Mouse (Mus musculus): ENCODE results near the gene Il23a. TPM values are rescaled to one million over a fixed set of nuclear protein-coding genes. Genes with fewer than 3 reads are reported as not detected.

Gene Il23a
- polyA plus RNA-seq, 1 experiment, result 0.05 TPM

GRCm38 (mm10) chr10:128271883-128272282, 26.7 kb downstream of the Il23a start:
- Histone ChIP-seq H3K27me3 (replicated peaks; ENCODE audit: control insufficient read depth, insufficient read depth, low read length) (no peaks in the 10 kb centered on the region), H3K36me3 (ENCODE audit: control insufficient read depth, insufficient read depth, low read length) (no peaks in the 10 kb centered on the region), H3K4me3 (ENCODE audit: insufficient read depth, low read depth, low read length) (no peak overlapping the region), H3K27ac (ENCODE audit: insufficient read depth, low read depth, low read length) (no peak overlapping the region), H3K4me1 (ENCODE audit: control insufficient read depth, insufficient read depth, low read length) (peaks cover 3% of the 10 kb centered on the region; the same call in 1 of the 2 replicates)
- WGBS, result 54% methylated on average over 2 of the region's 2 CpGs
- TF ChIP-seq POLR2A (IDR thresholded peaks at IDR 0.05; ENCODE audit: low read depth, low read length) (no peak), CTCF (conservative IDR thresholded peaks at IDR 0.05; ENCODE audit: insufficient read depth, insufficient read length, low read depth, low read length) (no peak)
- peak; percentile 39 for DNase-seq

GRCm38 (mm10) chr10:128270866-128271265, 27.7 kb downstream of the Il23a start:
- H3K4me3 ChIP-seq (ENCODE audit: insufficient read depth, low read depth, low read length), result peak overlapping the region; percentile 84
- peaks cover 3% of the 10 kb centered on the region; the same call in 1 of the 2 replicates for H3K4me1 ChIP-seq (ENCODE audit: control insufficient read depth, insufficient read depth, low read length)
- no peak for DNase-seq
- no peak for TF ChIP-seq POLR2A (IDR thresholded peaks at IDR 0.05; ENCODE audit: low read depth, low read length)
- no peak for TF ChIP-seq CTCF (conservative IDR thresholded peaks at IDR 0.05; ENCODE audit: insufficient read depth, insufficient read length, low read depth, low read length)
- no peaks in the 10 kb centered on the region for H3K36me3 ChIP-seq (ENCODE audit: control insufficient read depth, insufficient read depth, low read length)
- H3K27ac ChIP-seq (ENCODE audit: insufficient read depth, low read depth, low read length), result peak overlapping the region; percentile 77
- H3K27me3 ChIP-seq (replicated peaks; ENCODE audit: control insufficient read depth, insufficient read depth, low read length), result no peaks in the 10 kb centered on the region
- 35% methylated on average over 7 of the region's 7 CpGs for WGBS

- TF ChIP-seq CTCF (conservative IDR thresholded peaks at IDR 0.05; ENCODE audit: insufficient read depth, insufficient read length, low read depth, low read length) (no peak), POLR2A (IDR thresholded peaks at IDR 0.05; ENCODE audit: low read depth, low read length) (peak; percentile 92)
- peak; percentile 100 for DNase-seq
- WGBS, result under 1% methylated on average over 43 of the region's 43 CpGs
Measured at GRCm38 (mm10) chr10:128270287-128270841, 28.2 kb downstream of the Il23a start, which contains the start of gene Stat2. Stat2 (plus strand) TSS chr10:128270559.

GRCm38 (mm10) chr10:128269206-128269910, 29.2 kb downstream of the Il23a start:
- peaks cover 3% of the 10 kb centered on the region; the same call in 1 of the 2 replicates for H3K4me1 ChIP-seq (ENCODE audit: control insufficient read depth, insufficient read depth, low read length)
- H3K36me3 ChIP-seq (ENCODE audit: control insufficient read depth, insufficient read depth, low read length), result no peaks in the 10 kb centered on the region
- no peaks in the 10 kb centered on the region for H3K27me3 ChIP-seq (replicated peaks; ENCODE audit: control insufficient read depth, insufficient read depth, low read length)
- no peak for TF ChIP-seq POLR2A (IDR thresholded peaks at IDR 0.05; ENCODE audit: low read depth, low read length)
- no peak for TF ChIP-seq CTCF (conservative IDR thresholded peaks at IDR 0.05; ENCODE audit: insufficient read depth, insufficient read length, low read depth, low read length)
- H3K4me3 ChIP-seq (ENCODE audit: insufficient read depth, low read depth, low read length), result no peak overlapping the region
- no peak for DNase-seq
- WGBS, result 94% methylated on average over 16 of the region's 16 CpGs
- peak overlapping the region; percentile 20; the same call in 1 of the 2 replicates for H3K27ac ChIP-seq (ENCODE audit: insufficient read depth, low read depth, low read length)

More at GRCm38 (mm10) chr10:128270287-128270841, 28.2 kb downstream of the Il23a start, which contains the start of gene Stat2:
- peak within 1 kb of the TSS; percentile 84 for H3K4me3 ChIP-seq (ENCODE audit: insufficient read depth, low read depth, low read length)
- no peaks in the 10 kb centered on the region for H3K27me3 ChIP-seq (replicated peaks; ENCODE audit: control insufficient read depth, insufficient read depth, low read length)
- no peaks in the 10 kb centered on the region for H3K36me3 ChIP-seq (ENCODE audit: control insufficient read depth, insufficient read depth, low read length)
- H3K4me1 ChIP-seq (ENCODE audit: control insufficient read depth, insufficient read depth, low read length), result peaks cover 3% of the 10 kb centered on the region; the same call in 1 of the 2 replicates
- H3K27ac ChIP-seq (ENCODE audit: insufficient read depth, low read depth, low read length), result peak within 1 kb of the TSS; percentile 77

GRCm38 (mm10) chr10:128268371-128268770, 30.2 kb downstream of the Il23a start, which contains the start of gene Apof:
Apof (plus strand) TSS chr10:128268671.
- TF ChIP-seq CTCF (conservative IDR thresholded peaks at IDR 0.05; ENCODE audit: insufficient read depth, insufficient read length, low read depth, low read length) (no peak), POLR2A (IDR thresholded peaks at IDR 0.05; ENCODE audit: low read depth, low read length) (no peak)
- Histone ChIP-seq H3K4me1 (ENCODE audit: control insufficient read depth, insufficient read depth, low read length) (peaks cover 3% of the 10 kb centered on the region; the same call in 1 of the 2 replicates), H3K4me3 (ENCODE audit: insufficient read depth, low read depth, low read length) (no peak within 1 kb of the TSS), H3K36me3 (ENCODE audit: control insufficient read depth, insufficient read depth, low read length) (no peaks in the 10 kb centered on the region), H3K27me3 (replicated peaks; ENCODE audit: control insufficient read depth, insufficient read depth, low read length) (no peaks in the 10 kb centered on the region), H3K27ac (ENCODE audit: insufficient read depth, low read depth, low read length) (peak within 1 kb of the TSS; percentile 20; the same call in 1 of the 2 replicates)
- WGBS, result 93% methylated on average over 6 of the region's 6 CpGs
- DNase-seq, result no peak

GRCm38 (mm10) chr10:128263393-128264310, 34.9 kb downstream of the Il23a start:
- 72% methylated on average over 6 of the region's 6 CpGs for WGBS
- H3K36me3 ChIP-seq (ENCODE audit: control insufficient read depth, insufficient read depth, low read length), result no peaks in the 10 kb centered on the region
- H3K4me3 ChIP-seq (ENCODE audit: insufficient read depth, low read depth, low read length), result no peak overlapping the region

More at GRCm38 (mm10) chr10:128263393-128264310, 34.9 kb downstream of the Il23a start:
- DNase-seq, result no peak
- Histone ChIP-seq H3K4me1 (ENCODE audit: control insufficient read depth, insufficient read depth, low read length) (no peaks in the 10 kb centered on the region), H3K27ac (ENCODE audit: insufficient read depth, low read depth, low read length) (no peak overlapping the region), H3K27me3 (replicated peaks; ENCODE audit: control insufficient read depth, insufficient read depth, low read length) (no peaks in the 10 kb centered on the region)
- TF ChIP-seq POLR2A (IDR thresholded peaks at IDR 0.05; ENCODE audit: low read depth, low read length) (no peak), CTCF (conservative IDR thresholded peaks at IDR 0.05; ENCODE audit: insufficient read depth, insufficient read length, low read depth, low read length) (no peak)
